Mouse (Mus musculus) liver, adult 2 months (tissue): ENCODE data around the gene Klhl13.

Source experiments
- CTCF ChIP-seq: fragments of 200-500 bp; IDR thresholded peaks from 2 replicates; pipeline ENCODE4 v1.5.1; 2011; ENCODE audit warnings: low read depth, low read length, control low read depth
- POLR2A ChIP-seq: fragments of 200-500 bp; IDR thresholded peaks from 2 replicates; pipeline ENCODE4 v1.6.1; 2011; ENCODE audit warnings: low read length, control low read depth; ENCODE audit not compliant: insufficient read depth; ENCODE audit errors: extremely low read depth

DNA sequence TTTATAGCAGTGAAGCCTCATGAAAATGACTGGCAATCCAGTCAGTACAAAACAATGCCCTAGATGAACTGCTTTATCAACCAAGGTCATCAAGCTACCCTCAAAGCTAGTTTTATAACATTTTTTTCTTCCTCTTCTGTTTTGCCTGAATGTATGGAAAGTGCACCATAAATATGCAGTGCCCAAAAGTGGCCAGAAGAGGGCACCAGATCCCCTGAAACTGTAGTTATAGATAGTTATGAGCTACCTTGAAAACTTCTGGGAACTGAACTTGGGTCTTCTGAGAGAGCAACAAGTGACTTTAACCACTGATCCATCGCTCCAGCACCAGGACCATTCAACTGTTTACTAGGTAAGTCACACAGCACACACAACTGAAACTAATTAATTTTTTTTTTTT is 36.8 kb downstream of the Klhl13 start:
- TF ChIP-seq POLR2A (no peak), CTCF (peak; percentile 33)
